Comparison of ENCODE assay signal across 8 mouse cellular contexts in genomic region chr12:17544209-17545106, GRCm38 (mm10). TPM values are rescaled to one million over a fixed set of nuclear protein-coding genes. Genes with fewer than 3 reads are reported as not detected.
DNase-seq lines count a peak whose midpoint lies in the region; ATAC-seq and TF ChIP-seq lines count a peak whose summit lies in the region.

Gene Odc1, plus strand, starts transcription at chr12:17544794.

- H3K36me3 ChIP-seq in forebrain, embryonic 15.5 days, result peaks cover 23% of the 10 kb centered on the region
- H3K36me3 ChIP-seq in lung, embryonic 14.5 days (ENCODE audit: insufficient read depth), result peaks cover 30% of the 10 kb centered on the region
- H3K36me3 ChIP-seq in thymus, adult 2 months (ENCODE audit: control insufficient read depth, insufficient read depth, low read length), result no peaks in the 10 kb centered on the region; the same call in 1 of the 2 replicates

- H3K9me3 ChIP-seq in forebrain, embryonic 15.5 days, result no peaks in the 10 kb centered on the region
- no peaks in the 10 kb centered on the region for H3K9me3 ChIP-seq in lung, embryonic 14.5 days (ENCODE audit: low read depth, low read length)

- H3K27me3 ChIP-seq in forebrain, embryonic 15.5 days, result no peaks in the 10 kb centered on the region
- H3K27me3 ChIP-seq in lung, embryonic 14.5 days (ENCODE audit: insufficient read depth, low read length), result no peaks in the 10 kb centered on the region
- H3K27me3 ChIP-seq in thymus, adult 2 months (ENCODE audit: control insufficient read depth, insufficient read depth, low read length), result no peaks in the 10 kb centered on the region

- H3K27ac ChIP-seq in forebrain, embryonic 15.5 days (replicated peaks), result peak within 1 kb of the TSS; percentile 88
- H3K27ac ChIP-seq in layer of hippocampus, adult 2 months, result peak within 1 kb of the TSS; percentile 99
- peak within 1 kb of the TSS; percentile 87 for H3K27ac ChIP-seq in lung, embryonic 14.5 days (ENCODE audit: low read depth)
- peak within 1 kb of the TSS; percentile 93 for H3K27ac ChIP-seq in olfactory bulb, adult 2 months (ENCODE audit: insufficient read depth, low read depth, low read length)
- H3K27ac ChIP-seq in thymus, adult 2 months (ENCODE audit: control insufficient read depth, insufficient read depth, low read length), result peak within 1 kb of the TSS; percentile 40; the same call in 1 of the 2 replicates

- peak within 1 kb of the TSS; percentile 67 for H3K4me2 ChIP-seq in forebrain, embryonic 15.5 days (replicated peaks)
- H3K4me2 ChIP-seq in lung, embryonic 14.5 days, result peak within 1 kb of the TSS; percentile 86

- intact Hi-C loops in heart, postnatal 25 days (cut with DNase I), result loop anchor here (2.0 to 5.0 kb wide), 2 partner anchors 102 to 197 kb away; partner anchors contain the start of gene Nol10

- peak within 1 kb of the TSS; percentile 63 for H3K4me3 ChIP-seq in forebrain, embryonic 15.5 days
- peak within 1 kb of the TSS; percentile 82 for H3K4me3 ChIP-seq in layer of hippocampus, adult 2 months
- H3K4me3 ChIP-seq in lung, embryonic 14.5 days (ENCODE audit: low read depth, low read length), result peak within 1 kb of the TSS; percentile 93
- H3K4me3 ChIP-seq in olfactory bulb, adult 2 months (ENCODE audit: insufficient read depth, low read depth, low read length), result peak within 1 kb of the TSS; percentile 99
- H3K4me3 ChIP-seq in thymus, adult 2 months (ENCODE audit: control insufficient read depth, insufficient read depth, low read length), result peak within 1 kb of the TSS; percentile 88

- peak within 1 kb of the TSS; percentile 91 for H3K9ac ChIP-seq in forebrain, embryonic 15.5 days (replicated peaks)
- peak within 1 kb of the TSS; percentile 96 for H3K9ac ChIP-seq in lung, embryonic 14.5 days

- DNase-seq in ES-CJ7 (ENCODE audit: low read depth, low spot score), result peak; percentile 97
- peak; percentile 96 for DNase-seq in cerebellum, adult 11 months
- DNase-seq in heart, postnatal 25 days (ENCODE audit: low spot score), result peak; percentile 94
- peak; percentile 96 to 99 for DNase-seq in layer of hippocampus, adult 2 months (ENCODE audit: low spot score in 2 of 2)
- DNase-seq in lung, embryonic 14.5 days, result peak; percentile 98
- DNase-seq in thymus, adult 2 months, result peak; percentile 98

- TF ChIP-seq CTCF in layer of hippocampus, adult 2 months (conservative IDR thresholded peaks at IDR 0.05), result peak; percentile 49
- peak; percentile 55 for TF ChIP-seq CTCF in lung, embryonic 14.5 days (IDR thresholded peaks at IDR 0.05; ENCODE audit: low read depth)
- no peak for TF ChIP-seq CTCF in olfactory bulb, adult 2 months (IDR thresholded peaks at IDR 0.05; ENCODE audit: insufficient read depth, low read depth, low read length)
- TF ChIP-seq CTCF in thymus, adult 2 months (IDR thresholded peaks at IDR 0.05; ENCODE audit: borderline replicate concordance, control insufficient read depth, extremely low read depth, insufficient read depth, low read length, poor library complexity), result no peak

- H3K4me1 ChIP-seq in forebrain, embryonic 15.5 days, result peaks cover 35% of the 10 kb centered on the region
- H3K4me1 ChIP-seq in lung, embryonic 14.5 days (ENCODE audit: insufficient read depth), result peaks cover 5% of the 10 kb centered on the region; the same call in 1 of the 2 replicates
- H3K4me1 ChIP-seq in olfactory bulb, adult 2 months (ENCODE audit: control insufficient read depth, insufficient read depth, low read length), result peaks cover 3% of the 10 kb centered on the region
- peaks cover 6% of the 10 kb centered on the region for H3K4me1 ChIP-seq in thymus, adult 2 months (replicated peaks; ENCODE audit: control insufficient read depth, insufficient read depth, low read length)

- ATAC-seq in forebrain, embryonic 15.5 days (replicated peaks), result peak; percentile 97
- peak; percentile 97 for ATAC-seq in lung, embryonic 14.5 days (ENCODE audit: insufficient read depth)

- TF ChIP-seq POLR2A in olfactory bulb, adult 2 months (IDR thresholded peaks at IDR 0.05; ENCODE audit: insufficient read depth, low read depth, low read length), result peak; percentile 56
- peak; percentile 74 for TF ChIP-seq POLR2A in thymus, adult 2 months (IDR thresholded peaks at IDR 0.05; ENCODE audit: control insufficient read depth, extremely low read depth, insufficient read depth, low read length, poor library complexity)

- WGBS in forebrain, embryonic 15.5 days, result under 1% methylated on average over 87 of the region's 98 CpGs
- under 1% methylated on average over 77 of the region's 98 CpGs for WGBS in lung, embryonic 14.5 days
- under 1% methylated on average over 96 of the region's 98 CpGs for WGBS in olfactory bulb, adult 2 months
- WGBS in thymus, adult 2 months, result 1% methylated on average over 75 of the region's 98 CpGs

RNA-seq across cellular contexts. Expression of gene Odc1, which starts in this region (rescaled TPM):
- polyA plus RNA-seq in forebrain, embryonic 15.5 days (2015; fragmentation: Nextera tagmentation; extraction: Ambion mirVana), result 231 and 237 TPM in 2 replicates
- total RNA-seq in heart, postnatal 25 days (2021), result 10 to 100 TPM; 69.3 to 72.3 TPM
- 10 to 100 TPM; 78.3 to 80.4 TPM for total RNA-seq in layer of hippocampus, adult 2 months (2021)
- 270 and 273 TPM in 2 replicates for polyA plus RNA-seq in lung, embryonic 14.5 days (2014; fragmentation: Nextera tagmentation; extraction: Ambion mirVana)
- not detected in 2 replicates for polyA plus RNA-seq in olfactory bulb, adult 2 months (2012; ENCODE audit: insufficient read depth, insufficient read length, low replicate concordance, missing spikeins)
- polyA plus RNA-seq in thymus, adult 2 months (2012; rRNA removed), result 71.1 and 80.5 TPM in 2 replicates

Comparison
In these comparisons a context has a peak if more than half of its experiments do, and no peak if none do; other contexts are left out.
1. Peak in every context shown above with its lines: DNase-seq, ATAC-seq, H3K4me3 ChIP-seq and H3K27ac ChIP-seq.
2. H3K27ac ChIP-seq: peak in every context shown above with its lines; median percentile 99 in layer of hippocampus, adult 2 months; 93 in olfactory bulb, adult 2 months; 88 in forebrain, embryonic 15.5 days; 87 in lung, embryonic 14.5 days; 40 in thymus, adult 2 months.
3. CTCF ChIP-seq: peak in layer of hippocampus, adult 2 months (single experiment) and lung, embryonic 14.5 days (single experiment); none in olfactory bulb, adult 2 months (single experiment) and thymus, adult 2 months (single experiment).